Mouse (Mus musculus) cerebellum, adult 18-20 months (tissue): ENCODE measurements around the gene Rptor.

ENCODE experiments used
- DNase-seq, 2 experiments: peaks; one replicate each; pipeline ENCODE4 v3.0.0; 2021

The Rptor gene

DNA sequence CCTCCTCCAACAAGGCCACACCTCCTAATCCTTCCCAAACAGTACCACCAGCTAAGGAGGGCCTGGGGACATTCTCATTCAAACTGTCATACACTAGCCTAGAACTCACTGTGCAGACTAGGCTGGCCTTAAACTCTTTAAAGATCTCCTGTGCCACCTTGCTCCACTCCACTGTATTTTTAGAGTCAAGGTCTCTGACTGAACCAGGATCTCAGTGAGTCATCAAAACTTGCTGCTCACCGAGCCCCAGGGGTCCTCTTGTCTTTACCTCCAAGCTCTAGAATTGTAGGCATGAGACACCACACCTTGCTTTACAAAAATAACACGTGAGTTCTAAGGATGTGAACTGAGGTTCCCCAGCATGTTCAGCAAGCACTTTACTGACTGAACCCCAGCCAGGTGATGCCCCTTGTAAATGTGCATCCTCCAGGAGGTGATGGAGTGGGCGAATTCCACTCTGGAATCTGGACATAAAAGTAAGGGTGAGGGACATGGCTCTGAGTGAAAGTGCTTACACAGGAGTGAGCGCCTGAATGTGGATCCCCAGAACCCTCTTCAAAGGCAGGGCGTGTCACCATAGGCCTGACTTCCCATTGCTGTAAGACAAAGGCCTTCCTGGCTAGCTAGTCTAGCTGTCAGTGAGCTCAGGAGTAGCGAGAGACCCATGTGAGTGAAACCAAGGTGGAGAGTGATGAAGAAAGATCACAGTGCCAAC, 89.6 kb downstream of the Rptor start:
- no peak for DNase-seq

DNA sequence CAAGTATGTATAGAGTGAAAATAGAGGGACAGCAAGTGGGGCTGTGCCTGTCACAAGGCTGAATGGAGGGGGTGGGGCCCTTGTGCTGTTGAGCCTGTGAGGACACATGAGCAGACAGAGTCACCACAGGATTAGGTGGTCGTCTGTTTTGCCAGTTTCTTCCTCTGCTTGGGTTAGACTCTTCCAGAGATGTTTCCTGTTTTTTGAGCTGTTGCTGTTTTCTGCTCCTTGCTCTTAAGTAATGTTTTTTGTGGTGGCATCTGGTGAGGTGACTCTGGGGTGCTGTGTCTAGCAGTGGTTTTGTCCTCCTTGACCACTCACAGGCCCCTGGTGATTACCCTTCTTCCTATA, 90.2 kb downstream of the Rptor start:
- DNase-seq, result no peak

DNA sequence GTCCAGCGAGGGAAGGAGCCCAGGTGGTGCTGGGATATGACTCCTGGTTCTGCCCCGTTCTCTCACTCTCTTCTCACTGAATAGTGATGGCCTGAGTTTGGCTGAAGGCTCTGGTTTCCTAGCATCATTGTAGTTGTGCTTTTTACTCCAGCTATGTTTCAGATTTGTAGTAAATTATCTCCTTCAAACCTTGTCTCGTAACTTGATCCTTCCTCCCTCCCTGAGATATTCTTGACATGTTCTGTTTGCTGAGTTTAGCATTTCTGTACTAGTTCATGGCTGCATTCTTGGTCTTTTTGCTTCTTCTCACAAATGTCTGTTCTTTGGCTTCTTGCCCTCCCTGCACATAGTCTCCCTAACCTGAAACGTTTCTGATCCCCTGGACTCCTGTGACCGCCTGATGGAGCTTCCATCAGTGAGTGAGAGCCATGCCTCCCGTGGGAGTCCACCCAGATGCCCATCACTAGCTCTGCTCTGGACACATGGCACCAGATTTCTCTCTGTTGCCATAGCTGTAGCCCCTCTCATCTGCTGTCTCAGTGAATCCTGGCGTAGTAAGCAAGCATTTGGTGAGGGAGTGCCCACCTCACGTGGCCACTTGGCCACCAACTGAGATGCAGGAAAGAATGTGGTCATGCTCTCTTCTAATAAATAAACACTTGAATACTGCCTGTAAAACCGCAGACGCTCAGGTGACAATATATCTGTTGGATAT, 91.6 kb downstream of the Rptor start:
- DNase-seq, result no peak

DNA sequence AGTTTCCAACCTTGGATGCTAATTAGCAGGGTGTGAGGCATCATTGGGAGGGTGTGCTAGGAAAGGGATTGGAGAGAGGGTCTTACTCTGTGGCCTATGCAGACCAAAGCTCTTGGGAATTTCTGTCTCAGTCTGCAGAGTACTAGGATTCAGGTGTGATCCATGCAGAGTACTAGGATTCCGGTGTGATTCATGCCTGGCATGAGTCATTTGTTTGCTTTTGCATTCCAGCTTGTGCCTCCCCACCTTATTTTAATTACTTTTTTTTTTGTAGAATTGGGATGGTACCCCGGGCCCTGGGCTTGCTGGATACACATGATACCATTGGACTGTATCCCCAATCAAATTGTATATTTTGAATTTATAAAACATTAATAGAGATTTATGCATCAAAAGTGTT, 93.7 kb downstream of the Rptor start:
- no peak for DNase-seq

DNA sequence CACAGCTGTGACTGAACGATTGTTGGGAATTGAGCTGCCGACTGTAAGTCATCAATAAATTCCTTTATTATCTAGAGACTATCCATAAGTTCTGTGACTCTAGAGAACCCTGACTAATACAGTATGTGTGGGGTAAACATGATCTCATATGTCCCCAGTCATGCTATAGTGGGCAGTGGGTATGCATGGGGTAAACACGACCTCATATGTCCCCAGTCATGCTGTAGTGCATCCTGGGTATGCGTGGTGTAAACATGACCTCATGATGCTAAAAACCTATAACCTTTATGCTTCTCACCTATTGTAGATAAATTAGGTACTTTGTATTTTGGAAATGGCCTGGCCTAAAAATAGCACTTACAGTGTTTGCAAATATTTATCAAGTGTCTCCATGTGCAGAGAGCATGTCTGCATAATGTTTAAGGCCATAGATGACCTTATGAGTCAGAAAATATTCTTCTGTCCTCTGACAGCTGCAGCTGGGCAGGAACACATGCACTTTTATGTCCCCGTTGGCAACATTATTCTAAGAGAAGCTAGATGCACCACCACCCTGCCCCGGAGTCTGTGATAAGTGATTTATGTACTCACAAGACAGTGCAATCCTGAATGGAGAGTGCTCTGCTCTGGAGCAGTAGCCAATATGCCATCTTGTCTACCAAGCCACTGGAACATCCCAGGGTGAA, 102.8 kb downstream of the Rptor start:
- no peak for DNase-seq

DNA sequence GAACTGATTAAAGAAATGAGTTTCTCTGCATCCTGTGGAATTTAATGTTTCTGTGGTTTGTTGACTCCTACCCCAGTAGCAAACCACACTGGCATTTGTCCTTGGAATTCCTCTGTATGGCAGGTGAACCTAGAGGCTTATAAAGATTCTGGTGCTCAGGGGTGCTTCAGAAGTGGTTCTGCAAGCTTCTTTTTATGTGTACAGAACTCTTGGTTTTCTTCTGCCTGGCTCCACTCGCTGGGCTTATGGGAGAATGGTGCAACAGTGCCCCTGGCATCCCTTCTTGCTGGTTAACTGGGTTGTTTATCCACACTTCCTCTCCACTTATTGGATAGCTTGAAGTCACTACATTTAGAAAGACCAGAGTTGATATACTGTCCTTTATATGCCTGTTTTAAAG, 104.6 kb downstream of the Rptor start:
- DNase-seq, result no peak

DNA sequence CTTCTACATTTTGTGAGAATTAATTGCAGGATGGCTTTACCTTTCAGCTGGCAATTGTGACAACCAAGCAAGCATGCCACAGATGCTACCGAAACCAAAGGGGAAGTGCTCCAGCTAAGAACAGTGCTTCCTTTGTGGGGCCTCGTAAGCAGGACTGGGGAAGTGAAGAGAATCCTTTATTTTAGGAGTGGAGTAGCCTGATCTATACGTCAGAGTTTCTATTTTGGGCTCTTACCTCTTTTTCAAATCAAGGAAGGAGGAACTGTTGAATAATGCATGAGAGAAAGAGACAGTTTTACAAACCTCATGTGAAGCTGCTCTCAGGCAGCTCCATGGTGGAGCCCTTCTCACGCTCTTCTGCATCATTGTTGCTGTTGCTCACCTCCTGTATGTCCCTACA, 106.5 kb downstream of the Rptor start:
- DNase-seq, result no peak

DNA sequence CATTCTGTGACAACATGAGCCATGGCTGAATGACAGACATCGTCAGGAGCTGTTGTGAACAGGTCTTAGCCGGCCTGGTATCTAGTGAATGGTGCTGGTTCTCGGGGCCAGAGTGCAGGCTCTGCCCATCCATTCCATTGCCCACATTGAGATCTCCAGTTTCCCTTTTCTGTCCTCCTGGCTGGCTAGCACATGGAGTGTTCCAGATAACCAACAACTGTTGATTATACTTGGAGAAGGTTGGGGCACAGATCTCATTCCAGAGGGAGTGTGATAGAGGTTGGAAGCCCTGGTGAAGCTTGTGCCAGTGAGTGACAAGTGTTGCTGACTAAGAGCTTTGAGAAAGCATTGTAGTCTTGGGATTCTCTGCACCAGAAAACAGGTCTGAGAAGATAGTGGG, 107.6 kb downstream of the Rptor start:
- no peak for DNase-seq

DNA sequence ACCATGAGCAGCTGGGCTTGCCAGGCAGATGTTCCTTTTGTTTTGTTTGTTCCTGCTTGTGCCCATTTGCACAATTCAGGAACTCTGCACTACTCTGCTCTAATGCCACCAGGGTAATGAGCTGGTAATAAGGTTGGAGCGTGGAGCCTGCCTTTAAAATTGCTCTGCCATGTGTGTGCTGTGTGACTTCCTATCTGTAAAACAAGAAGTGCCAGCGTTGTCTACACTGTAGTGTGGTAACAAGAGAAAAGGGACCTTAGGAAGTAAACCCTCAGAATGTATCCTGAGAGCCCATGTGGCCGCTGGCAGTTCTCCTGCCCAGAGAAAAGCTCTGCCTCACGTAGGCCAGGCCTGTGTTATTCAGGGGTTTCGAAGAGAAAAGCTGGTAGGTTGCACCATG, 108.1 kb downstream of the Rptor start:
- DNase-seq, result no peak

DNA sequence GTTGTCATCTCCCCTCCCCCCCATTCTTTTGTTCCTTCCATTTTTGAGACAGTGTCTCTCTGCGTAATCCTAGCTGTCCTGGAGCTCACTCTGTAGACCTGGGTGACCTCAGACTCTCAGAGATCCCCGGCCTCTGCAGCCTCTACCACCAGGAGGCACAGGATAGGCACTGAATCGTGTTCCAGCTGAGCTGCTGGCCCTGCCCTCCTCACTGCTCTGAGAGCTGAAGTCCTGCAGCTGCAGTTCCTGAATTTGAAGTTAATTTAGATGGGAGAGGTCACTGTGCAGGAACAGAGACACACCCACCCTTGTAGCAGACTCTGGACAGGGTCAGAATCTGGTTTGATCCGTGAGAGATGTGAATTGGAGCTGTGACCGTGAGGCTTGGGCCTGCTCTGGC, 112.7 kb downstream of the Rptor start:
- DNase-seq, result no peak

DNA sequence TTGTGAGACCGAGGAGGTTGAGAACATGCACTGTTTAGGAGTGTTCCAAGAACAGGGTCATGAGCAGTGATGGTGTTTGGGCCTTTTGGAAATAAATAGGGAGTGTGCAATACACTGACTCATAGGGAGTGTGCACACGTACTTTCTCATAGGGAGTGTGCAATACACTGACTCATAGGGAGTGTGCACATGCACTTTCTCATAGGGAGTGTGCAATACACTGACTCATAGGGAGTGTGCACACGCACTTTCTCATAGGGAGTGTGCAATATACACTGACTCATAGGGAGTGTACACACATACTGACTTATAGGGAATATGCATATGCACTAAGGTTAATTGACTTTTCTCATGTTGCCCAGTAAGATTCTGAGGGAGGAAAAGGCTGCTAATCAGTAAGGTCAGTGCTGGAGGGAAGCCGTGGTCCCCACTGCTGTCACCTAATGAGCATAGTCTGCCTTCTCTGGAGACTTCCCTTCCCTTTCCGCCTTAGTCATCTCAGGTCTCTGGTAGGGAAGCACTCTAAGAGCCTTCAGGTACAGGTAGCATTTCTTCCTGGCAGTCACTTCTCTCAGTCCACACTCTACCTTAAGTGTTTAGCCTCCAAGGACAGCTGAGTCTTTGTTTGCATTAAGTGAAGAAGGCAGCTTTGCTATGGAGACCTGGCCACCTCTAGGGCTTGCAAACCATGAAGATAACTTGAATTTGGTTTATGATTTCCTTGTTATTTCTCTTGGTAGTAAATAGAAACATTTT, 113.3 kb downstream of the Rptor start:
- DNase-seq, result no peak

DNA sequence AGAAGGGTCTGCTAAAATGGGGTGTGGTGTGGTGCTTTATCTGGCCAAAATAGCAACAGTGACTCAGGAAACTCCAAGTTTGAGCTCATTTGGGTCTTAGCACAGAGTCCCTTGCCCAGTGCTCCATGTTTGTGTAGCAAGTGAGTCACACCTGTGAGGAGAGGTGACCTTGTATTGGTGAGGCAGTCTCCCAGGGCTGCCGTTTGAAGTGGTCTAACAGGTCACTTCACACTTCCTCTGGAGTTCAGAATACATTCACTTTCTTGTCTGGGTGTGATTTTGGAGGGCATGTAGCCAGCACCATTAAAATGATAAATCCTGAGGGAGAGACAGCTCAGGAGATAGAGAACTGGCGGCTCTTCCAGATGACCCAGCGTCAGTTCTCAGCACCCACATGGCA, 115.4 kb downstream of the Rptor start:
- no peak for DNase-seq

DNA sequence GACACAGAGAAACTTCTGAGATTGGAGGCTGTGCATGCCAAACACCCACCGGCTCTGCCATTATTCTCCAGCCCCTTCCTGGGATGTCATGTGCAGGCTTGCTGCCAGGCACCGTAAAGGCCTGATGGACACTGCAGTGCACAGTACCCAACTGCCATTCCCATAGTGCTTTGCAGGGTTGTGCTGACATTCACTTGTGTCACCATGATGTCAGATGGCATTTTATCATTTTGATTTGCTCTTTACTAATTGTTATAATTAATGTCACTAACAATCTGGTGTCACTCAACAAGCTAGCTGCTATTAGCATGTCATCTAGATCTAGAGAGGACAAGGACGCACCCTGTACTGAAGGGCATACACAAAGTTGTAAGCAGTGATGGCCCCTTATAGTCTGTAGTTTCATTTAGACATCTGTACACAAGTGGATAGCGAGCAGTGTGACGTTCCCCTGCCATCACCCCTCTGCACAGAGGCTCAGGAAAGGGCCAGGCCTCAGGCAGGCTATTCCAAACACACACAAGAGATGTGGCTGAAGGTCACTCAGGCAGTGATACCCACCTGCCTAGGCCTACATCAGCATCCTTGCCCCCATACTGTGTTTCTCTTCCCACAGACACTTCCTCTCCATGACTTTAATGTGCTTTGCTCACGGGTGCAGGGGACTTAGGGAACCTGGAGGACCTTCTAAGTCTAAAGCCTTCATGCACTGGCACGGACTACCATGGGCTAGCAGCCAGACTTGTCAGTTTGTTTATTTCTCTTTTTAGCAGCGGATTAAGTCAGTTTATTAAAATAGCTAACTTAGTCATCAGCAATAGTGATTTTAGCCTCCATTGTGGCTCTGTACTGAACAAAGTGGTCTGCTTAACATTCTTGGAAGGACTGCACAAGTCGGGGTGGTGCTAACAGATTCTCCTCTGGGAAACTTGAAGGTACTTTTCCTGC, 117.7 kb downstream of the Rptor start:
- DNase-seq, result peak in 1 of 2 experiments; percentile 40

DNA sequence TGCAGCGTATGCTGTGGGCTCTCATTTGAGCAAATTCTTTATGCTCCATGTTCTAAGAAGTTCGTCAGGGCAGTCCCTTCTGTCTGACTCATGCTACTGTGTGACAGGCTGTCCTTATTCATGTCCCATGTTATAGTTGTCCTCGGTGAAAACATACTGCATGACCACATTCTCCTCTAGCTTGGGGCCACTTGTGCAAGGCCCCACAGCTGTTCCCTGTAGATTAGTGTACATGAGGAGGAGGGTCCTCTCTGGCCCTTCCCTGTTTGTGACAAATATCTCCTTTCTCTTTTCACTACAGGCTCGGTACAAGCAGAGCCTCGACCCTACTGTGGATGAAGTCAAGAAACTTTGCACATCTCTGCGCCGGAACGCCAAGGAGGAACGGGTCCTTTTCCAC, 122.0 kb downstream of the Rptor start:
- DNase-seq, result no peak

DNA sequence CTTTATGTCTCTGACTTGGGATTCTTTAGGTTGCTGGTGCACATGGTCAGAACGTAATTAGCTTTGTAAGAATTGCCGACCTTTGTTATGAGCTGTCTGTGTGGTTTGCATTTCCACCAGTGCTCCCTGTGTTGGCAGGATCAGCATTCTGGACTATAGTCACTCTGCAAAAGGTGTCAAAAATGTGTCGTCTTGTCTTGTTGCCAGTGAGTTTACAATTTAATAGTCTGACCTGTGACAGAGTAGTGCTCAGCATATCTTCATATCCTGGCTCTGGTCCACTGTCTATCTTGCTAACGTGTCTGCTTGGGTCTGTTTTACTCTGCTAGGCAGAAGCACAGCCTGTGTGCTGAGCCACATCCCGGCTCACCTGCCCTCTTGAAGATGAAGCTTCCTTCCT, 128.7 kb downstream of the Rptor start:
- DNase-seq, result no peak

DNA sequence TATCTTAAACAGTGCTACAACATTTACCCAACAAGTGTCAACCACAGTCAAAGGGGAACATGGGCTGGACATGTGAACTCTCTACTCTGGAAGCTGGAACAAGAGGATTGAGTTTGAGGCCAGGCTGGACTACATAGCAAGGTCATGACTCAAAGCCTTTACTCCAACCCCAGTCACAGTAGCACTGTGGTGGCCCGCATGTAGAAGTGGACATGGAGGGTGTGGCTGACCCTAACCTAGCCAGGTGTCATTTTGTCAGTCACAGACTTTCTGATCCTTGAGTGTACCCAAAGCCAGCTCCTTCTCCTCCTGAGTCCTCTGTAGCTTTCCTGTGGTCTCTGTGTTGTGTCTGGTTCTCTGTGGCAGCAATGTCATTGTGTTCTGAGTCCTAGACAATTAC, 129.7 kb downstream of the Rptor start:
- DNase-seq, result no peak

DNA sequence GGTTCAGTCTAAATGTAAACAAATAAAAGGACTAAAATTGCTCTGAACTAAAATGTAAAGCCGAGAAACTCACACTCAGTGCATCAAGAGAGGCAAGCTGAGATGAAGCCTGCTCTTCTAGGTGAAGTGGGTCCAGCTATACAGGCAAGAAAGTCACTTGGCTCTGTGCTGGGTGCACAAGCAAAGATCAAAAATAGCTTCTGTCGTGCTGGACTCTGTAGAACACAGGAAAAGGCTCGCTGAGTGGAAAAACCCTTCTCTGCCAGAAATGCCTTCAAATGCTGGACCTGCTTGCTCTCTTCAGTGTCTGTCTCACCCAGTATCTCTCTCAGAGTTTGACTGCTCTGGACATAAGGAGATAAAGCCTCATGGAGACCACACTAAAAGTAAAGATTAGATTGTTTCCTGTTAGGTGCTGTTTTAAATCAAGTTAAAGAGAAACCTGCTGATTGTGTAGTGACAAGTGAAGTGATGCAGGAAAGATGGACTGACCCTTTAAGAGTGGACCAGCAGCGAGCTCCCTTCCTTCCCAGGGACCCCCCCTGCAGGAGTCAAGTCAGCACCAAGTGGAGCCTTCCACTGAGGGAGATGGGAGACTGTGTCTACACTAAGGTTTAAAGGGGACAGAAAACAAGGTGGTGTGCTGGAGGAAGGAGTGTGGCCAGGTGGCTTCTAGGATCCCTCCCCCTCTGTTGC, 130.4 kb downstream of the Rptor start:
- DNase-seq, result peak; percentile 73 to 83

DNA sequence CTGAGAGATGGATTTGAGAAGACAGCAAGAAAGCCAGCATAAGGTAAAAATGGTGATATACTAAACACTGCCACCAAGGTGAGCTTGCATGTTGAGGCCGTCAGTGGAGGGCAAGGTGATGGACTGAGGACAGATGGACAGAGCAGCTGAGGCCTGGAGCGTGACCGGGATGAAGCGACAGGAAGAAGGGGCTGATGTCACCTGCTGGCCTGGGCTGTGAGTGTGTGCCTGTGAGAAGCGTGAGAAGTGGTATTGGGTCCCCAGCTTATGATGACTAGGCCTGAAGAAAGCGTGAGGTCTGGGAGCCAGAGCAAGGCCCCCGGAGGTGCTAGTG, 130.9 kb downstream of the Rptor start:
- peak; percentile 58 to 62 for DNase-seq

DNA sequence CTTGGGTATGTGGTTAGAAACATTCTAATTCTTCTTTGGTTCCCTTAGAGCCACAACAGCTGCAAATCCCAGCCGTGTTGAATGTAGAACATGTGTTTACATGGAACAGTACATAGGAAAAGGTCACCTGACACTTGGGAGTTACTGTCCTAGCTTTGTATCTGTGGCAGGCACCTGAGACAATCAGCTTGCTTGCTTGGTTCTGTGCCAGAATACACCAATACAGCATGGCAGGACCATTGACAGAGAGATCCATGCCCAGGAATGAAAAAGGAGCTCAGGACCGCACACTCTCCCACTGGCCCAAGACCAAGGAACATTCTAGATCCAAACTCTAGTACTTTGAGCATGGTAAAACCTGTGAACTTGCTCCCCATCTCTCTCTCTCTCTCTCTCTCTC, 132.4 kb downstream of the Rptor start:
- DNase-seq, result peak in 1 of 2 experiments; percentile 25

DNA sequence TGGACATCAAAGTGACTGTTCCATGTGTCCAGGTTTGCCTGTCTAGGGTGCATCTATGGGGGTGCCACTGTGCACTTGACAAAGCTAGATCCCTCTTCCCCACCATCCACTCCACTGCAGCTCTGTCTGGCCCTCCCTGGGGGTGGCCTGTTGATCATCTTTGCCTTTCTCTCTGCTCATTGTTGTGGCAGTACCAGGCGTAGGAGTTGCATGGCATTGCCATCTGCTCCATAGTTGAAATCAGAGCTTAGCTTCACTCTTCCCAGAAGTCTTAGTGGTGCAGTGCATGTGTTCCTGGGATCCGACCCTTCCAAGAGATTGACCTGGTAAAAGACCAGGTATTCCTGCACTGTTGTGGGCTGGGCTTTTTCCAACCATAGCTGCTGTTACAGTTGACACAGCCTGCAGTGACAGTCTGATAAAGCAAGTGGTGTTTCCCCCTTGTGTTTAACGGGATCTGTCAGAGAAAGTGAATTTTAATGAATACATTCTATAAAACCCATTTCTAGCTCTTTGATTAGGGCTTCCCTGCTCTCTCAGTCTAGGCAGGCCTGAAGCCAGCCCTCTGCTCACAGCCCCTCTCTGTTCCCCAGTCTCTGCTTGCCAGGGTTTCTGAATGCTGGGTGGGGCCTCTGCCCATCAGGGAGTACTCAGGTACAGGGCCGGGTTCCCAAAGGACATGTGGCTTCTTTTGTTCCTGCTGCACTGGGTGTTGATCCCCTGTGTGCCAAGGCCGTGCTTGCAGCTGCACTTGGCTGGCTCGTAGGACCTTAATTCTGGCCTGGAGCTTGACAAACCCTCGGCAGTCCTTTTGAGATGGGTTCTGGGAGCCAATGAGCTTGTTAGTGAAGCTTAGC, 136.5 kb downstream of the Rptor start:
- DNase-seq, result peak in 1 of 2 experiments; percentile 31

DNA sequence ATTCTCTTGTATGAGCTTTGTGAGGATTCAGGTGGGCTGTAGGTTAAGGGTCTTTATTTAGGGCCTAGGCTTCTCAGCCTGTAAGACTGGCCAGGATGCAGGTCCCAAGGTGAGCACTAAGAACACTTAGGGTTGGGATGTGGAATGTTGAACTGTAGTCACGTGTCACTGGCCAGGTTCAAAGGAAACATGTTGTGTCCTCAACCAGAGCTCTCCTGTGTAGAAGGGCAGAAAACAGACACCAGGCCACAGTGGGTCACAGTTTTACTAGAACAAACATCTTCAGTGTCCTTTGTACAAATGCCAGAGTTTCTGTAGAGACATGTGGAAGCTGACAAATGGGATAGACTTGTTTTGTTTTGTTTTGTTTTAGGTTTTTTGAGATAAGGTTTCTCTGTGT, 138.7 kb downstream of the Rptor start:
- no peak for DNase-seq
